Mouse (Mus musculus): ENCODE measurements around the gene Armc8.

Gene Armc8

DNA sequence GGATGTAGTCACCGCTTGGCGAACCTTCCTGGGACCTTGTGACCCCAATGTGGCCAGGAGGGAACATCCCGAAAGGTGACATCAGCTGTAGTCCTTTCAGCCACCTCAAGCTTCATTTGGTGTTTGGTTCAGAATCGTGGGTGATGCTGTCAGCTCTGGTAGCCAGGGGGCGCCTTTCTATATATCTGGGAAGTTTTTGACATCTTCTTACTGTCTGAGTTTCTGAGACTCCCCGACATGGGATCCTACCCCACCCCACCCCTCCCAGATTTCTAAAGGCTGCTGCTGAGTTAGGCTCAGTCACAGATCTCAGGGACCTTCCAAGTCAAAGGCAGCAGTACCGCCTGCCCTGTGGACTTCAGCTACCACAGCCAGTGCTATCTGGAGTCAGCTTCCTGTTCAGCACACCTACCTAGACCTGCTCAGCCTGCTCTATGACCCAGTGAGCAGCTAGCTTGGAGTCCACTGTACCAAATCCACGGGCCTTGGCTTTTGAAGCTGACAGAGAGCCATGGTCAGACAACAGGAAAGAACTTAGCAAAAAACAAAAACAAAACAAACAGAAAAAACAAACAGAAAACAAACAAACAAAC is 98.9 kb downstream of the Armc8 start:
- Histone ChIP-seq H3K36me3 (ENCODE audit: insufficient read depth, low read length) (no peaks in the 10 kb centered on the region; the same call in 1 of the 2 replicates), H3K4me1 (replicated peaks; ENCODE audit: low read depth, low read length) (peaks cover 7% of the 10 kb centered on the region), H3K27me3 (ENCODE audit: insufficient read depth, low read length) (peaks cover 2% of the 10 kb centered on the region; the same call in 1 of the 2 replicates), H3K9me3 (ENCODE audit: low read length) (no peaks in the 10 kb centered on the region), H3K4me3 (replicated peaks; ENCODE audit: low read length) (no peak overlapping the region)
- TF ChIP-seq NANOG (IDR thresholded peaks at IDR 0.05; ENCODE audit: borderline replicate concordance, low read length) (no peak), POU5F1 (IDR thresholded peaks at IDR 0.05; ENCODE audit: borderline replicate concordance, low read length) (no peak), CTCF (conservative IDR thresholded peaks at IDR 0.05; ENCODE audit: low read length) (peak; percentile 40)

DNA sequence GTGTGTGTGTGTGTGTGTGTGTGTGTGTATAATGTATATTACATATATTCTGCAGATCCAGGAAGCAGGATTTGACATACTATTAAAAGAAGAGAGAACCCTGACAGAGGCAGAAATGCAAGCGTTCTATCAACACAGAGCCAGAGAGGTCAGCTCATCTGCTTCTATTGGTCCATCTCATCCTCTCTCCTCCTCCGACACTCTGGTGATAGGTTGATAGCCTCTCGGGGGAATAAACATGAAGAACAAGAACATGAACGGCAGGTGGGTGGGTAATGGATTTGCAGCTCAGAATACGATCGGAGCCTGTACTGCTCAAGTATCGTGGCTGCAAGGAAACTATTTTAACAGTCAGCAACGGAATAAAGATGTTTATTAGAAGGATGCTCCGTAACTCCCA is 100.1 kb downstream of the Armc8 start:
- Histone ChIP-seq H3K9me3 (ENCODE audit: low read length) (no peaks in the 10 kb centered on the region), H3K4me3 (replicated peaks; ENCODE audit: low read length) (no peak overlapping the region), H3K36me3 (ENCODE audit: insufficient read depth, low read length) (no peaks in the 10 kb centered on the region), H3K27me3 (ENCODE audit: insufficient read depth, low read length) (peaks cover 2% of the 10 kb centered on the region; the same call in 1 of the 2 replicates), H3K4me1 (replicated peaks; ENCODE audit: low read depth, low read length) (peaks cover 4% of the 10 kb centered on the region; the same call in 1 of the 2 replicates)
- TF ChIP-seq POU5F1 (IDR thresholded peaks at IDR 0.05; ENCODE audit: borderline replicate concordance, low read length) (no peak), CTCF (conservative IDR thresholded peaks at IDR 0.05; ENCODE audit: low read length) (no peak), NANOG (IDR thresholded peaks at IDR 0.05; ENCODE audit: borderline replicate concordance, low read length) (no peak)

DNA sequence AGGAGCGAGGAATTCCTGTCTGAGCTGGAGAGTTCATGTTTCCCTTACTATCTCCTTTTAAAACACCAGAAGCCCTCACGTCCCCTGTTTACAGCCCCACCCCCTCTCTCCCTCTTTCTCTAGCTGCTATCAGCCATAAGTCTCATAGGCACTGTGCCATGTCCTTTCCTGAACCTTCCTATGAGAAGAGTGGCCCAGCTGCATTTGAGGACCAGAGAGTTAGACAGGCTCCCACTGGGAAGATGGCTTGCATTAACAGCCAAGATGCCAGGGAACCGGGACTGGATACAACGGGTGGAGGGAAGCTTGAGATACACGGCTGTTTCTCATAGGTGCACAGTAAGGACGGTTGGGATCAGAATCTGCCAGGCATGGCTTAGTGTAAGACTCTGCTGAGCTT is 103.8 kb downstream of the Armc8 start:
- H3K4me3 ChIP-seq (replicated peaks; ENCODE audit: low read length), result no peak overlapping the region
- H3K9me3 ChIP-seq (ENCODE audit: low read length), result no peaks in the 10 kb centered on the region
- TF ChIP-seq NANOG (IDR thresholded peaks at IDR 0.05; ENCODE audit: borderline replicate concordance, low read length), result no peak
- TF ChIP-seq POU5F1 (IDR thresholded peaks at IDR 0.05; ENCODE audit: borderline replicate concordance, low read length), result no peak
- TF ChIP-seq CTCF (conservative IDR thresholded peaks at IDR 0.05; ENCODE audit: low read length), result no peak
- H3K36me3 ChIP-seq (ENCODE audit: insufficient read depth, low read length), result no peaks in the 10 kb centered on the region
- peaks cover 5% of the 10 kb centered on the region; the same call in 1 of the 2 replicates for H3K27me3 ChIP-seq (ENCODE audit: insufficient read depth, low read length)
- peaks cover 7% of the 10 kb centered on the region; the same call in 1 of the 2 replicates for H3K4me1 ChIP-seq (replicated peaks; ENCODE audit: low read depth, low read length)

DNA sequence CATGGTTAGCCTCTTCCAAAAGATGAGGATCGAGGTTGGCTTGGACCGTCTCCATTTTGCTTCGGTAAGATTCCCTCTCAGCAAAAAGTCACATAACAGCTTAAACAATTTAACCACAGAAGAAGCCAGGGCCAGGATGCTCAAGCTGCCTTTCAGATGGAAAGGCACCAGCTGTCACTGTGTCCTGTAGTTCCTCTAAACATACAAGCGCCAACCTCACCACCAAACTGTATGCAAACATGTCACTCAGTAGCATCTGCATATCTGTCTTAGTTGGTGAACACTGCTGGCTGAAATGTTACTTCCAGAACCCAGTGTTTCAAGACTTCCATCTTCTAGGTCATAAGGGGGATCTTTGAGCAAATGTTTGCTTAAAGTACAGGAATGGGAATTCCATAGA is 109.0 kb downstream of the Armc8 start:
- no peak for TF ChIP-seq NANOG (IDR thresholded peaks at IDR 0.05; ENCODE audit: borderline replicate concordance, low read length)
- TF ChIP-seq CTCF (conservative IDR thresholded peaks at IDR 0.05; ENCODE audit: low read length), result no peak
- TF ChIP-seq POU5F1 (IDR thresholded peaks at IDR 0.05; ENCODE audit: borderline replicate concordance, low read length), result no peak
- Histone ChIP-seq H3K9me3 (ENCODE audit: low read length) (no peaks in the 10 kb centered on the region), H3K4me1 (replicated peaks; ENCODE audit: low read depth, low read length) (peaks cover 7% of the 10 kb centered on the region), H3K36me3 (ENCODE audit: insufficient read depth, low read length) (no peaks in the 10 kb centered on the region), H3K4me3 (replicated peaks; ENCODE audit: low read length) (no peak overlapping the region), H3K27me3 (ENCODE audit: insufficient read depth, low read length) (peaks cover 6% of the 10 kb centered on the region; the same call in 1 of the 2 replicates)

DNA sequence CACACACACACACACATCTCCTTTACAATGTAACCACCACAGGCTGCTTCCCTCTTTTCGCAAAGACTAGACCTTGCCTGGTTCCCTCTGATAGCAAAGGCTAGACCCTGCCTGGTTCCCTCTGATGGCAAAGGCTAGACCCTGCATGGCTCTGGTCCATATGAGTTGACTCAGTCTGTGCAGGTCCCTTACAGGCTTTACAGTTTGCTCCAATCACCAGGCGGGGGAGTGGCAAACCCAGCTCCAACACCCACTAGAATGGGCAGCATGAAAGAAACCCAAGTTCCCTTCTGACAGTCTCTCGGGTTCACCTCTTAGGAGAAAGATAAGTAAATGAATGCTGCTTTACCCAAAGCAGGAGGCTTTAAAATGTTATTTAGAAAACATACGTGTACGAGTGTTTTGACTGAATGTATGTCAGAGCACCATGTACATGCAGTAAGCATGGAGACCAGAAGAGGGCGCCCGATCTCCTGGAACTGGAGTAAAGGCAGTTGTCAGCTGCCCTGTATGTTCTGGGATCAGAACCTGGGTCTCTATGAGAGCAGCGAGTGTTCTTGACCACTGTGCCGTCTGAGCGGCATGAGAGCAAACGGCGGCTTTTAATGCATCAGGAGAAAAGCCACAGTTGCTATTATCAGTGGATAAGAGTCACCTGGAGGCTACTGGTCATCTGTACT is 110.0 kb downstream of the Armc8 start:
- Histone ChIP-seq H3K4me1 (replicated peaks; ENCODE audit: low read depth, low read length) (peaks cover 7% of the 10 kb centered on the region), H3K27me3 (ENCODE audit: insufficient read depth, low read length) (peaks cover 8% of the 10 kb centered on the region; the same call in 1 of the 2 replicates), H3K4me3 (replicated peaks; ENCODE audit: low read length) (no peak overlapping the region), H3K36me3 (ENCODE audit: insufficient read depth, low read length) (no peaks in the 10 kb centered on the region), H3K9me3 (ENCODE audit: low read length) (no peaks in the 10 kb centered on the region)
- TF ChIP-seq POU5F1 (IDR thresholded peaks at IDR 0.05; ENCODE audit: borderline replicate concordance, low read length) (no peak), CTCF (conservative IDR thresholded peaks at IDR 0.05; ENCODE audit: low read length) (peak; percentile 82)

DNA sequence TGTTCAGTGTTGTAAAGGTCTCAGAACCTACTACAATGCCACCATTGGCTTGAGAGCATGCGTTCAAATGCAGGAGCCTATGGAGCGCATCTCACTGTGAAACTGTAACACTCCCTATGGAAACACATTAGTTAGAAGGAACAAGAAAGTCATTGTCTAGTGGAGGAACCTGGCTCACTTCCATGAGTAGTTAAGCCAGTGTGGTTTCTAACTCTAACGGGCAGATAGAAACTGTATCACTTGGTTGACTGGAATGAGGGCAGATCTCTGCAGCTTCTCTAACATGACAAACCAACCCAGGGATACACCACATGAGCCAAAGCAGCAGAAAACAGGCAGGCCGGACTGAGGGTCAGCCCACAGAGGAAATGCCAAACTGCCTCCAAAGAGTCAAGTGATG is 114.5 kb downstream of the Armc8 start:
- Histone ChIP-seq H3K36me3 (ENCODE audit: insufficient read depth, low read length) (no peaks in the 10 kb centered on the region), H3K9me3 (ENCODE audit: low read length) (no peaks in the 10 kb centered on the region), H3K4me3 (replicated peaks; ENCODE audit: low read length) (no peak overlapping the region), H3K27me3 (ENCODE audit: insufficient read depth, low read length) (peaks cover 23% of the 10 kb centered on the region), H3K4me1 (replicated peaks; ENCODE audit: low read depth, low read length) (peaks cover 21% of the 10 kb centered on the region)
- TF ChIP-seq NANOG (IDR thresholded peaks at IDR 0.05; ENCODE audit: borderline replicate concordance, low read length), result no peak
- no peak for TF ChIP-seq CTCF (conservative IDR thresholded peaks at IDR 0.05; ENCODE audit: low read length)
- TF ChIP-seq POU5F1 (IDR thresholded peaks at IDR 0.05; ENCODE audit: borderline replicate concordance, low read length), result no peak

DNA sequence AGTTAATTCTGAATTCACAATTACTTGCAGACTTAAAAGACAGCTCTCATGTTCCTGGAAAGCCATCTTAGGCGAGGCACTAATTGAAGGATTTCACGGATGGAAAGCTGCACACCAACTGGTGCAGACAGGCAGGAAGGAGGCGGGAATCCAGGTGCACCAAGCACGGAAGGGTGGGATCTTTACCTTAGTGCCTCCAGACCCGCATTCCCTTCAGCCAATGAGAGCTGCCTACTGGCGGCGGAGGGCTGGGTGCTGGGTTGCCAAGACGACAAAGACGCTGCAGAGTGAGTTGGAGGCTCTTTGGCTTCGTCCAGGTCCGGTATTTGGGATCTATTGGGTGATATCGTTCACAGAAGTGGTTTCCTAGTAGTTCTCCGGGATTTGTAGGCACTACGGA is 117.5 kb downstream of the Armc8 start, which contains the start of gene Nme9:
TSS of gene Nme9 (plus strand) at position 315 of the 400 bp plus-strand sequence.
- TF ChIP-seq NANOG (IDR thresholded peaks at IDR 0.05; ENCODE audit: borderline replicate concordance, low read length) (no peak), POU5F1 (IDR thresholded peaks at IDR 0.05; ENCODE audit: borderline replicate concordance, low read length) (no peak), CTCF (conservative IDR thresholded peaks at IDR 0.05; ENCODE audit: low read length) (no peak)
- peaks cover 20% of the 10 kb centered on the region for H3K27me3 ChIP-seq (ENCODE audit: insufficient read depth, low read length)
- peaks cover 17% of the 10 kb centered on the region for H3K4me1 ChIP-seq (replicated peaks; ENCODE audit: low read depth, low read length)
- H3K4me3 ChIP-seq (replicated peaks; ENCODE audit: low read length), result no peak within 1 kb of the TSS
- H3K9me3 ChIP-seq (ENCODE audit: low read length), result no peaks in the 10 kb centered on the region
- no peaks in the 10 kb centered on the region for H3K36me3 ChIP-seq (ENCODE audit: insufficient read depth, low read length)

DNA sequence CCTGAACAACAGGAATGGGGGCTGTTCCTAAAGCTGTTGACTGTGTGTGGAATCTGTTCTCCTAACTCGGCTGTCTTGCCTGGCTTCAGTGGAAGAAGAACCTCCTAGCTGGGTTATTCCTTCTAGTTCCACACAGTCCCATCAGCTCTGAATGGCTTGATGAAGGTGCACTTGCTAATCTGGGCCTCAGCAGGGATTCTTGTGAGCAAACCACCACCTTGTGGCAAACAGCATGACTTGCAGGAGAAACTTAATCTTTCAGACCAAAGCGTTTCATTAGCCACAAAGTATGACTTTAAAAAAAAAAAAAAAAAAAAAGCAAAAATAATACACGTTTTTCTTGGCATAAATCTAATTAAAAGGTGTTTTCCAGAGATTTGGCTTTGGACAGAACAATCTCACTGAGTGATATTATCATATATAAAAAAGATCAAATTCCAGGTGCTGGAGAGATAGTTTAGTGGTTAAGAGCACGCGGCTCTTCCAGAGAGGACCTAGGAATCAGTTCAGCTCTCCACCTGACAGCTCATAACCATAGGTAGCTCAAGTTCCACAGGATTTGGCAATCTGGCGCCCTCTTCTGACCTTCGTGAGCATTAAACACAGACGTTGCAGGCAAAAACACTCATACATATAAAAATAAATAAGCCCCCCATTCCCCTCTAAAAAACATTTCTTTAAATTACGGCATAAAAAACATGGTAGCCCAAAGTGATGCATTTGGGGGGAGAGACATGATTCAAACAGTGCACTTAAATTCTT is 118.6 kb downstream of the Armc8 start:
- Histone ChIP-seq H3K27me3 (ENCODE audit: insufficient read depth, low read length) (peaks cover 20% of the 10 kb centered on the region), H3K9me3 (ENCODE audit: low read length) (no peaks in the 10 kb centered on the region), H3K4me1 (replicated peaks; ENCODE audit: low read depth, low read length) (peaks cover 22% of the 10 kb centered on the region), H3K36me3 (ENCODE audit: insufficient read depth, low read length) (no peaks in the 10 kb centered on the region), H3K4me3 (replicated peaks; ENCODE audit: low read length) (no peak overlapping the region)
- no peak for TF ChIP-seq NANOG (IDR thresholded peaks at IDR 0.05; ENCODE audit: borderline replicate concordance, low read length)
- TF ChIP-seq CTCF (conservative IDR thresholded peaks at IDR 0.05; ENCODE audit: low read length), result peak; percentile 57

All from E14TG2a.4 (cell line).